Mouse (Mus musculus): ENCODE measurements at regions not wholly inside any gene's neighbourhood (a gene's known extent, or its start where the extent isn't known, plus 50 kb on each side); places are given as distances from the start of the nearest gene placed in this dataset.
"Not testable (repeated sequence)": the region's sequence is repeated elsewhere in the genome, so short reads cannot be mapped to it uniquely, and the experiment has no call there.

DNA sequence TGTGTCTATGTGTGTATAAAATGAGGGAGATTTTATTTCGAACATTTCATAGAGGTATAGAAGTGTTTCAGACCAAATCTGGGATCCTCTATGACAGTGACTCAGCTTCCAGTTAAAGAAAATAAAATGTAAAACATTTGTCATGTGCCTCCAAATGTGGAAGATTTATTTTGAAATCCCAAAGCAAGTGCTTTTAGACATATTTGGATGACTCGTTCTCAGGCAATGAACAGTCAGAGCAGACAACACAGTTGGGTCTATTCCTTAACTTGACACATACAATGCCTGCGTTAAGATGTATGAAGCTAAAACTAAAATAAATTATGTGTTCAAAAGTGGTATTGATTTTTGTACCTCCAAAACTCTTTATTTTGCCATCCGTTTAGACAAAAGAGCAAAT lies 830.4 kb upstream of the Grm7 start:
- intact Hi-C loops (cut with DNase I) = no loop called here
- peak in 1 of 2 experiments; percentile 60 for DNase-seq (ENCODE audit: low spot score in 2 of 2)

DNA sequence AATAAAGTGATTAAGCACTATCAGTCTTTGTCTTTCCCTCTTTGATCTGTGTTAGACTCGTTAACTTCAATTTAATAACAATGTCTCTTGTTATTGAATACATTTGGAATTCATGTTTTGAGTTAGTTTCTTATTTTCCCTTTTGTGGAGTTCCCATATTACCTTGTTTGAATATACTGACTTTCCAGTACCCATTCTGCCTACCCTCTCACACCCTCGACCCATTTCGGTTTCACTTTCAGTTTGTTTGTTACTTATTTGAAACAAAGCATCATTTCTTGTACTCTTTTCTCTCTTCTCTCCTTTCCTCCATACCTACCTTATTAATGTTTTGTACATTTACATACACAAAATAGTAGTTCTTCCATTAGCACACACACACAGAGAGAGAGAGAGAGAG lies 797.1 kb upstream of the Grm7 start:
- intact Hi-C loops (cut with DNase I) = no loop called here
- no peak for DNase-seq (ENCODE audit: low spot score in 2 of 2)

DNA sequence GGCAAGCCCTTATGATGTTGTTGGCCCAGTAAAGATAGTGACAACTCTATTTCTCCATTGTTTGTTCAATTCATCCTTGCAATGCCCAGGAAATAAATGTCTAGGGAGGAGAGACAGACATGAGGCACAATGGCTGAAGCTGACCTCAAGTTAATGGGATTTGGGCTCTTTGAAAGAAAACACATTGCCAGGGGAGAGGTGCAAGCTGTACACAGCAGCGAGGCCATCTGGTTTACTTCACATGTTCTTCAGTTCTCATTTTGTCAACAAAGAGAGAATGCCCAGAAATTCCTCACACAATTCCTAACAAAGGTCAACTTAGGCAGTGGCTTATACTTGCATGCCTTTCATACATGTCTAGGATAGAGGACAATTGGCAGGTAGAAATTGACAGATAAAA lies 789.6 kb upstream of the Grm7 start:
- DNase-seq (ENCODE audit: low spot score in 2 of 2) = no peak
- intact Hi-C loops (cut with DNase I) = no loop called here

DNA sequence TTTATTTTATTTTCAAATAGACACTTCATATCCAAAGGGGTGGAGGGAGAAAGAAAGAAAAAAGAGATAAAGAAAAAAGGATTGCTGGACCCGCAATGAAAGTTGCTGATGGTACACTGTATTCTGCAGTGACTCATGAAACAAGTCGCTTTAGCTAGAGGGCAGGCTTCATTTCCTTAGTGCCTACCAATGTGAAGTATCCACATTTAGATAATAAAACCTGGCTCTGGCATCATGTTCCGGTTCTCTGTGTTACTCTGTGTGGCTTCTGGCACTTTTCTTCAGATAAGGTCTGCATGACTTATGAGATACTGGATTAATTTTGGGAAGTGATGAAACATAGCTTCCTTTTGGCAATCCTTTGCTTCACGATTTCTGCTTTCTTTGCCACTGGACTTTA lies 782.0 kb upstream of the Grm7 start:
- peak in 1 of 2 experiments; percentile 52 for DNase-seq (ENCODE audit: low spot score in 2 of 2)

DNA sequence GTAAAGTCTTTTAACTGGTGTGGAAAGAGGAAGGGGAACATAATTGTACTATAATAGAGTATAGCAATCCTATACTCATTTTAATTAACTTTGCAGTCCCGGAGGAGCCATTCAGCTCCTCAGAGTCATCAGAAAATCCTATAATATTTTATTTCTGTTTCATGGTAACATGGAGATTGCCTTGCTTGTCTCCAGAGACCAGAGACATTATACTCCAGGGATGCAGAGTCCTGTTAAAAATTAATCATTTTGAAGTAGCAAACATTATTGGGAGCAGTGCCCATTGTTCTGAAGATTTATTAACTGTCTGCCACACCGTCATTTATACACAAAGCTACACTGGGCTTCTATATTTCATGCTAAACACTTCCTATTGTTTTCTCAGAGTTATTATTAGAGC lies 771.2 kb upstream of the Grm7 start:
- DNase-seq (ENCODE audit: low spot score in 2 of 2) = no peak
- intact Hi-C loops (cut with DNase I) = no loop called here

More for the DNA sequence above, 782.0 kb upstream of the Grm7 start:
- intact Hi-C loops (cut with DNase I) = no loop called here

DNA sequence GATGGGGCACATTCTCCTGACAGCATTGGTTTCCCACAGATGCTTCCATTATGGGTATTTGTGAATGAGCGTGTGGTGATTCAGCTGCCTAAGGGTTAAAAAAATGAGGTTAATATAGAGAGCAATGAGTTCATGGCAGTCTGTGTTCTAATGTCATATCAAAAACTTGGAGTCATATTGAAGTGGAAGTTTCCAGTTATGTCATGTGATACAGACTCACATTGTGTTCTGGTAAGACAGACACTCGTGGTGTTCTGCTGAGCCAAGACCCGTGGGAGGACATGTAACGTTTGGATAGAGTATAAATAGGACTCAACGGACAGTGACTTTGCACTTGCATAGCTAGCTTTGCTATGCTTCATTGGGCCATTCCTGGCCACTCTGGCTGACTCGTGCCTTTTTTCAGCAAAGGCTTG lies 770.7 kb upstream of the Grm7 start:
- DNase-seq (ENCODE audit: low spot score in 2 of 2) = peak in 1 of 2 experiments; percentile 59
- intact Hi-C loops (cut with DNase I) = no loop called here

DNA sequence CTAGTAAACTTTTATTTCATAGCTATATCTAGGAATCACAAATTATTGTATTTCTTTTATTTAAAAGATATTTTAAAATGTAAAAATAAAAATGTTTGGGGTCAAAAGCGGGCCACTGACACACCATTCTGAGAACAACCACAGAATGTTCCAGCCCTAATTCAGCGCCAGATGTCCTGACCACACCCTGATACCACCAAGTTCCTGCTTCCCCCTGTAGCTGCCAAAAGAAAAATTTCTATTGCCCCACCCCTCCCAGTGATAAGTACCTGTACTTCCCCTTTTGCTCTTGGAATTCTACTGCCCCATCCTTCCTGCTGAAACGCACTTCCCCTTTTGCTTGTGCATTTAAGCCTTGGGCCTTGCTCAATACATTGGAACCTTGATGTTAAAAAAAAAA lies 769.8 kb upstream of the Grm7 start:
- intact Hi-C loops (cut with DNase I); DNase-seq (ENCODE audit: low spot score in 2 of 2): not testable (repeated sequence)

DNA sequence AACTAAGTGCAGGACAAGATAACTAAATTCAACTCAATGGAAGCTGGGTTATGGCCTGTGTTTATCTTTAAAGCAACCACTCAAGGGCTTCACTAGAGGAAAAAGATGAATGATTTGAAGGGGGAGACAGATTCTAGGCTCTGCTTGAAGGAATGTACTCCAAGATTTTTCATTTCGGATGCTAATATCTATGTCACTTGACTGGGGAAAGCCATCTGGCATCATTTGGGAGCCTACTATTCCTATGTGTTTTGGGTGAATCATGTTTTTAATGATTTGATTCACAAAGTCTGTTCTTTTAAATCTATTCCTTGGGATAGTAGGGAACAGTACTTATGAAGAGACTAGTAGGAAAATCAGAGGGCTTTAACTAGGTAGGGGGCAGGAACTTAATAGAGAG lies 766.2 kb upstream of the Grm7 start:
- DNase-seq (ENCODE audit: low spot score in 2 of 2) = no peak
- intact Hi-C loops (cut with DNase I) = no loop called here

DNA sequence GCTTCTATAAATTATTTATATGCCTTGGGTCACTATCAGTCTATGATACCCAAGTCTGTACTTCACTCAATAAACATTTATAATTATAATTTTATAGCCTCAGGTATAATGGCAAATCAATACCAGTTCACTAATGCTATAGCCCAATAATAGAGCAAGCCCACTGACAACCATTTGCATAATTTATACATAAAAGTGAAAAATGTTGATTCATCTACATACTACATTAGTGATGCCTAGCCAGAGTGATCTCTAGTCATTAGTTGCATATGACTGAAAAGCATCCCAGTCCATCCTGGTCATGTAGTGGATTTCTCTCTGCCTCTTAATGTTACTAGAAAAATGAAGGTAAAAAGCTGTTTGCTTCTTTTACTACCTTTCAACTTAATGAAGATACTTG lies 721.6 kb upstream of the Grm7 start:
- intact Hi-C loops (cut with DNase I) = no loop called here
- no peak for DNase-seq (ENCODE audit: low spot score in 2 of 2)

DNA sequence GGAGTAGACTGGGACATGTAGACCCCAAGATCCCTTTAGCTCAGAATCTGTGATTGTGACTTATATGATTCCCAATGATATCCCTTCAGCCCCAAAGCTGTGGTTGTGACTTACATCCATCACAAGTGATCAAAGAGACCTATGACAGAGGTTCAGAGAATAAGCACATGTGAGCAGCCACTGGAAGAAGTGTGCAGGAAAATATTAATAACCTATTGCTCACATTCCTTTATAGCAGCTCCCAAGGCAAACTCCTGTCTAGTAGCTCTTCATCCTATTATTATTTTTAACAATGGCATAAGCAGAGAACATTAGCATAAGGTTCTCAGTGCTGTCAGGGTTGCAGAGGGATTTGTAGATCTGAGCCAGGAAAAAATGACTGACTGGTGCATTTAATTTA lies 696.9 kb upstream of the Grm7 start:
- intact Hi-C loops (cut with DNase I) = no loop called here
- no peak for DNase-seq (ENCODE audit: low spot score in 2 of 2)

DNA sequence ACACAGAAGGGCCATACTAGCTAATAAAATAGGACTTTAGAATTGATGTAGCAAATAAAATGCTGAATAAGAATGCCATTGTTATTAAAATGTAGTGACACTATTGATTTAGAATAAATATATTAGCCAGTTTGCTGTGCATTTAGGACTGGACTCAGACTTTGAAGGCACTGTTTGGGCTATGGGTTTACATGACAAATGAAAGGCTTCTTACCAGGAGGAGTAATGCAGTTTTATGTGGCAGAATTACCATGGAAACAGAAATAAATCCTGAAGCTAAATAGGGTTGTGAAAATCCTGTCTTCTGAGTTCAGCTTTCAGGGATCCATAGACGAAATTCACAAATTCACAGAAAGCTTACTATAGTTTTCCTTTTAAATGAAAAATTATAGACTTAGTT lies 696.5 kb upstream of the Grm7 start:
- DNase-seq (ENCODE audit: low spot score in 2 of 2) = peak in 1 of 2 experiments; percentile 10
- intact Hi-C loops (cut with DNase I) = no loop called here

DNA sequence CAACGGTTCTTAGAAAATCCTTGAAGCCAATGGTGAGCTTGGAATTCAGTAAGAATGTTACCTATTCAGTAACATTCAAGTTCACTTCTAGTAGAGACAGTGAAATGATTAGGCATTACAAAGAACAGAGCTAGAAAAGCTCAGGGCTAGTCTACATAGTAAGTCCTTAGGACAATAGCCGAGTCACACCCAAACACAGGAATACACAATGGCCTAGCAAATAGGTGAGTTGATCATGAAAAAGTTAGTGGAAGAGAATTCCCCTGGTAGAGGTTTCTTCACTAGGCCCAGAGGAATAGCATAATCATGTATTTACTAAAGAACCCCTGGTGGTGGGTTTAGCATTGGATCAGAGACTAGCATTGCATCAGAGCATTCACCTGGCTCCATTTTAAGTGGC lies 687.5 kb upstream of the Grm7 start:
- DNase-seq (ENCODE audit: low spot score in 2 of 2); intact Hi-C loops (cut with DNase I): not testable (repeated sequence)

Measured in left cerebral cortex, postnatal 25 days (tissue).